ENCODE assay signal across 17 mouse cellular contexts in genomic region chr8:10174841-10175680, GRCm38 (mm10). TPM values are rescaled to one million over a fixed set of nuclear protein-coding genes. Genes with fewer than 3 reads are reported as not detected.
A peak's percentile ranks its signal among the peaks of the same experiment; 100 is the strongest.
DNase-seq lines count a peak whose midpoint lies in the region; ATAC-seq and TF ChIP-seq lines count a peak whose summit lies in the region.
"Had no signal": no experiment of that assay in that cellular context is flagged by ENCODE, and none has a peak within 500 bp of the region (broad histone marks: within the 10 kb centered on the region; RNA-seq: fewer than 3 reads in every experiment).

No protein-coding gene starts in this region.

- ATAC-seq in hindbrain, embryonic 11.5 days (ENCODE audit: low FRiP score): no peak
- peak; percentile 23; the same call in 1 of the 2 replicates for ATAC-seq in forebrain, postnatal 0 days
- ATAC-seq in midbrain, embryonic 16.5 days: peak; percentile 29; the same call in 1 of the 2 replicates

- no peaks in the 10 kb centered on the region for H3K9me3 ChIP-seq in hindbrain, embryonic 10.5 days
- no peaks in the 10 kb centered on the region for H3K9me3 ChIP-seq in hindbrain, embryonic 11.5 days (ENCODE audit: control insufficient read depth, low read length)
- H3K9me3 ChIP-seq in forebrain, postnatal 0 days (ENCODE audit: low read length): no peaks in the 10 kb centered on the region
- no peaks in the 10 kb centered on the region for H3K9me3 ChIP-seq in midbrain, embryonic 16.5 days (replicated peaks; ENCODE audit: control insufficient read depth, low read length, poor library complexity, severe bottlenecking)
- H3K9me3 ChIP-seq: G1E; liver, embryonic 15.5 days; megakaryocyte, embryonic 14.5 days; neural tube, embryonic 12.5 days had no signal

- no peak overlapping the region for H3K9ac ChIP-seq in hindbrain, embryonic 11.5 days (ENCODE audit: low read depth, low read length)
- H3K9ac ChIP-seq in forebrain, postnatal 0 days: no peak overlapping the region
- H3K9ac ChIP-seq in midbrain, embryonic 16.5 days (ENCODE audit: low read depth, low read length): no peak overlapping the region
- H3K9ac ChIP-seq: liver, embryonic 15.5 days; neural tube, embryonic 12.5 days had no signal

- no peak for DNase-seq in hindbrain, embryonic 10.5 days (ENCODE audit: low spot score)
- DNase-seq in hindbrain, embryonic 11.5 days (ENCODE audit: low spot score): no peak
- DNase-seq in cerebellum, adult 2 months: peak; percentile 35 to 67
- DNase-seq in forebrain, postnatal 0 days: no peak
- no peak for DNase-seq in layer of hippocampus, adult 18-20 months (ENCODE audit: low spot score in 2 of 2)
- DNase-seq in urinary bladder, postnatal 14 days (ENCODE audit: low spot score): no peak
- no peak for DNase-seq in adipocyte (ENCODE audit: low spot score)
- DNase-seq: retina, postnatal 1 day; thymus, postnatal 36 days had no signal

- no peaks in the 10 kb centered on the region for H3K36me3 ChIP-seq in hindbrain, embryonic 10.5 days
- H3K36me3 ChIP-seq in hindbrain, embryonic 11.5 days (ENCODE audit: control insufficient read depth, insufficient read depth, low read length): no peaks in the 10 kb centered on the region
- H3K36me3 ChIP-seq in forebrain, postnatal 0 days (ENCODE audit: insufficient read depth): no peaks in the 10 kb centered on the region
- no peaks in the 10 kb centered on the region for H3K36me3 ChIP-seq in midbrain, embryonic 16.5 days (ENCODE audit: control insufficient read depth, insufficient read depth, low read length)
- H3K36me3 ChIP-seq: G1E; liver, embryonic 15.5 days; neural tube, embryonic 12.5 days had no signal

- TF ChIP-seq CTCF in cerebellum, adult 2 months (IDR thresholded peaks at IDR 0.05; ENCODE audit: borderline replicate concordance, insufficient read depth, low read depth, low read length): no peak
- no peak for TF ChIP-seq CTCF in forebrain, postnatal 0 days (IDR thresholded peaks at IDR 0.05; ENCODE audit: low read depth)

- H3K4me1 ChIP-seq in hindbrain, embryonic 10.5 days (replicated peaks): peaks cover 57% of the 10 kb centered on the region
- H3K4me1 ChIP-seq in hindbrain, embryonic 11.5 days (replicated peaks; ENCODE audit: control insufficient read depth, insufficient read depth, low read length): no peaks in the 10 kb centered on the region
- peaks cover 15% of the 10 kb centered on the region for H3K4me1 ChIP-seq in cerebellum, adult 2 months (ENCODE audit: control insufficient read depth, insufficient read depth, low read length)
- H3K4me1 ChIP-seq in forebrain, postnatal 0 days (ENCODE audit: insufficient read depth): peaks cover 9% of the 10 kb centered on the region; the same call in 1 of the 2 replicates
- H3K4me1 ChIP-seq in midbrain, embryonic 16.5 days (ENCODE audit: control insufficient read depth, insufficient read depth, low read length): peaks cover 23% of the 10 kb centered on the region
- H3K4me1 ChIP-seq: liver, embryonic 15.5 days; megakaryocyte, embryonic 14.5 days had no signal

- 90% methylated on average over 7 of the region's 7 CpGs for WGBS in hindbrain, embryonic 10.5 days
- WGBS in hindbrain, embryonic 11.5 days: 84% methylated on average over 7 of the region's 7 CpGs
- 36% methylated on average over 7 of the region's 7 CpGs for WGBS in cerebellum, adult 2 months
- 74% methylated on average over 7 of the region's 7 CpGs for WGBS in forebrain, postnatal 0 days
- 71% methylated on average over 7 of the region's 7 CpGs for WGBS in midbrain, embryonic 16.5 days

- no peak overlapping the region for H3K4me2 ChIP-seq in hindbrain, embryonic 11.5 days (replicated peaks; ENCODE audit: low read depth, low read length)
- no peak overlapping the region for H3K4me2 ChIP-seq in forebrain, postnatal 0 days (ENCODE audit: low read depth)
- H3K4me2 ChIP-seq in midbrain, embryonic 16.5 days (ENCODE audit: low read length): no peak overlapping the region
- H3K4me2 ChIP-seq: heart, embryonic 11.5 days; liver, embryonic 15.5 days; neural tube, embryonic 12.5 days had no signal

- no peaks in the 10 kb centered on the region for H3K27me3 ChIP-seq in hindbrain, embryonic 10.5 days (ENCODE audit: insufficient read depth, poor library complexity, severe bottlenecking)
- no peaks in the 10 kb centered on the region for H3K27me3 ChIP-seq in hindbrain, embryonic 11.5 days (ENCODE audit: control insufficient read depth, insufficient read depth, low read length)
- peaks cover 2% of the 10 kb centered on the region; the same call in 1 of the 2 replicates for H3K27me3 ChIP-seq in cerebellum, adult 2 months (ENCODE audit: control insufficient read depth, insufficient read depth, low read length)
- H3K27me3 ChIP-seq in forebrain, postnatal 0 days (ENCODE audit: insufficient read depth, low read length): no peaks in the 10 kb centered on the region
- no peaks in the 10 kb centered on the region for H3K27me3 ChIP-seq in midbrain, embryonic 16.5 days (ENCODE audit: control insufficient read depth, insufficient read depth, low read depth, low read length)
- H3K27me3 ChIP-seq: liver, embryonic 15.5 days; megakaryocyte, embryonic 14.5 days; neural tube, embryonic 12.5 days had no signal

- H3K27ac ChIP-seq in hindbrain, embryonic 10.5 days: peak overlapping the region; percentile 75
- H3K27ac ChIP-seq in hindbrain, embryonic 11.5 days (ENCODE audit: low read depth, low read length): no peak overlapping the region
- H3K27ac ChIP-seq in cerebellum, adult 2 months (ENCODE audit: insufficient read depth, low read length): no peak overlapping the region
- no peak overlapping the region for H3K27ac ChIP-seq in forebrain, postnatal 0 days (ENCODE audit: low read depth, low read length)
- no peak overlapping the region for H3K27ac ChIP-seq in midbrain, embryonic 16.5 days (ENCODE audit: low read length)
- H3K27ac ChIP-seq: liver, embryonic 15.5 days; neural tube, embryonic 12.5 days had no signal

- no peak overlapping the region for H3K4me3 ChIP-seq in hindbrain, embryonic 10.5 days
- H3K4me3 ChIP-seq in hindbrain, embryonic 11.5 days (ENCODE audit: low read depth, low read length): no peak overlapping the region
- H3K4me3 ChIP-seq in cerebellum, adult 2 months (replicated peaks; ENCODE audit: insufficient read depth, low read depth, low read length): no peak overlapping the region
- H3K4me3 ChIP-seq in forebrain, postnatal 0 days (ENCODE audit: low read depth, low read length): no peak overlapping the region
- H3K4me3 ChIP-seq in midbrain, embryonic 16.5 days (ENCODE audit: low read depth, low read length): no peak overlapping the region
- H3K4me3 ChIP-seq: erythroblast, embryonic 14.5 days; liver, embryonic 15.5 days; megakaryocyte, embryonic 14.5 days; neural tube, embryonic 12.5 days had no signal

- no peak for TF ChIP-seq POLR2A in cerebellum, adult 2 months (IDR thresholded peaks at IDR 0.05; ENCODE audit: borderline replicate concordance, insufficient read depth, low read length)

RNA-seq across cellular contexts. Expression of gene Myo16, which starts 21.4 kb away (rescaled TPM):
- polyA plus RNA-seq in hindbrain, embryonic 10.5 days (2016; fragmentation: Nextera tagmentation; extraction: Ambion mirVana): 2.8 TPM in 2 replicates
- polyA plus RNA-seq in hindbrain, embryonic 11.5 days (2014; fragmentation: Nextera tagmentation; extraction: Ambion mirVana): 2.1 and 5.5 TPM in 2 replicates
- 10.3 and 11.0 TPM in 2 replicates for polyA plus RNA-seq in cerebellum, adult 2 months (2012; rRNA removed)
- total RNA-seq in forebrain, postnatal 0 days (2014; rRNA removed): 56.3 and 58.6 TPM in 2 replicates
- 3.8 and 5.5 TPM in 2 replicates for polyA plus RNA-seq in forebrain, postnatal 0 days (2015; fragmentation: Nextera tagmentation; extraction: Ambion mirVana)
- 7.2 and 7.4 TPM in 2 replicates for polyA plus RNA-seq in midbrain, embryonic 16.5 days (2015; fragmentation: Nextera tagmentation; extraction: Ambion mirVana)
- 10 to 100 TPM; 20.0 to 20.1 TPM for total RNA-seq in layer of hippocampus, adult 18-20 months (2021)
- total RNA-seq: hematopoietic stem cell, adult 5-6 weeks had no signal
- polyA plus RNA-seq: erythroblast, embryonic 14.5 days had no signal

Comparison
In these comparisons a context has a peak if more than half of its experiments do, and no peak if none do; other contexts are left out.
1. DNase-seq: peak in cerebellum, adult 2 months (2 of 2); none in hindbrain, embryonic 10.5 days (single experiment), hindbrain, embryonic 11.5 days (single experiment), forebrain, postnatal 0 days (single experiment), layer of hippocampus, adult 18-20 months (0 of 2), urinary bladder, postnatal 14 days (single experiment) and adipocyte (single experiment).